Mouse (Mus musculus): ENCODE data around the gene Ndufa4.
"Not testable (repeated sequence)": the region's sequence is repeated elsewhere in the genome, so short reads cannot be mapped to it uniquely, and the experiment has no call there.

Gene Ndufa4

DNA sequence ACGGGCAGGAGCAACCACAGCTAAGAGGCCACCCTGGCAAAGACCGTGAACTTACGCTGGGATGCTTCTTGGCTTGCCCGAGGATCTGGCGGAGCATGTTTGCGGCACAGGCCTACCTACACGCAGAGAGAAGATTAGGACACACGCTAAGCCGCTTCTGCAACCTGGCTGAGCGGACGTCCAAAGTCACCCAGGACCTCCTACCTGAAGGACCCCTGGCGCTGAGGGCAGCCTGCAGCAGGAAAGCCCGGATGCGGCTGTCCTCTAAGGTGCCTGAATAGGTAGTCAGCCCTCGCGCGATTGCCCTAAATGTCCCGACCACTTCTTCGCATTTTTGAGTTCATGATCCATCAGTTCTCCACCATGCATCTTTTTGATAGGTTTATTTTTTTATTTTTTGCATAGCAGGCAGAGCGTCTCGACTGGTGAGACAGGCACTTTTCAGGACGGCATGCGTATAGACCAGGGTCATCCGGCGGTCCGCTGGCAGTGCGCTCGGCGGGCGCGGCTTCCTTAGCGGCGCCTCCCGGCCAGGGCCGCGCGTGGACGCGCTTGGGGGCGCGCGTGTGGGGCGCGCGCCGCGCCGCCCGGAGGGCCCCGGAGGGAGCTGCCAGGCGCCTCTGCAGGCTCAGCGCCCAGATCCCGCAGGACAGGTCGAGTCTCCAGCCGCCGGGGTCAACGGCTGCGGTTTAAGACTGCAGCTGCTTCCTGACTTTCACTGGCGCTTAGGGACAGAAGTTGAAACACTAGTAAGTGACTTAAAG is at the start of gene Ndufa4, which contains the start of gene Phf14:
Gene Ndufa4 (minus strand): TSS at position 229 of the 764 bp plus-strand sequence.
Gene Phf14 (plus strand): TSS at position 541 of the 764 bp plus-strand sequence.
- DNase-seq (ENCODE audit: low spot score): peak; percentile 83

DNA sequence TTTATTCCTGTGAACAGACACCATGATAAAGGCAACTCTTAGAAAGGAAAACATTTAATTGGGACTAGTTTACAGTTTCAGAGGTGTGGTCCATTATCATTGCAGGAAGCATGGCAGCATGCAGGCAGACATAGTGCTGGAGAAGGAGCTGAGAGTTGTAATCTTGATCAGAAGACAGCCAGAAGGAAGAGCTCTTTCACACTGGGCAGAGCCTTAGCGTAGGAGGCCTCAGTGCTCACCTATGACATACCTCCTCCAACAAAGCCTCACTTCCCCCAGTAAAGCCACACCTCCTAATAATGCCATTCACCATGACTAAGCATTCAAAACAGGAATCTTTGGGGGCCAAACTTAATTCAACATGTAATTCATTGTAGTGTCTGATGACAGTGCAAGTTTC is 40.8 kb upstream of the Ndufa4 start:
- DNase-seq (ENCODE audit: low spot score): peak; percentile 49

DNA sequence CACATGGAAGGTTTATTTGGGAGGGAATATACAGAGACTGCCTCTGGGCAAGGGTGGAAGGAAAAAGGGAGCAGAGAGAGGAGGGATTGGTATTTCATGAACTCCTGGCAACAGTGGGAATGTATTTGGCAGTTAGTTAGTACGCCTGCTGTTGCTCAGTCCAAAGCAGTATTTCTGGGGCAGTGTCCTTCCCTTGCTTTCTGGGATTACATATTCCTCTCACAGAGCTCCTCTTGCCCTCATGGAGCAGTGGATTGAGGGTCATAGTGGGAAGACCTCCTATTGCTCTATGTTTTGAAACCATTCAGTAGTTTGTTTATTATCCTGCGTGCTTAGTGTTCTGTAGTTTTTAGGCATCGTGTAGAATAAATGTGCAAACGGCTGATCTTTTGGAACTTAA is 34.8 kb upstream of the Ndufa4 start:
- DNase-seq (ENCODE audit: low spot score): no peak

DNA sequence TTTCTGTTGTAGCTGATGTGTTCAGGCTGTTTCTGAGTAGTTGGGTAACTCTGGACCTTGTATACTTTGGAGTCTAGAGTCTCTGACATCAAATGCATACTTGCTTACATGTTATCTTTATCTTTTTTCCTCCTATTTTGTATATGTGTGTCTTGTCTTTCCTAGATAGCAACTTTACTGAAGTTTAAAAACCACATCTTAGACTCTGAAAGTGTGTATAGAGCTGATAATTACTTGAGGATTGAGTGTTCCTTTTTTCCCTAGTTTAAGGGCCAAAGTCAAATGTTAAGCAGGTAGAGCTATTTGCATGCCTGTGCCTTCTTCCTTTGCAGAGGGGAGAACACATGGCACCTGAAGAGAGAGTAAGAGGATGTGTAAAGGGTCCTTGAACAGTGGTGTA is 33.6 kb upstream of the Ndufa4 start:
- DNase-seq (ENCODE audit: low spot score): peak; percentile 36

DNA sequence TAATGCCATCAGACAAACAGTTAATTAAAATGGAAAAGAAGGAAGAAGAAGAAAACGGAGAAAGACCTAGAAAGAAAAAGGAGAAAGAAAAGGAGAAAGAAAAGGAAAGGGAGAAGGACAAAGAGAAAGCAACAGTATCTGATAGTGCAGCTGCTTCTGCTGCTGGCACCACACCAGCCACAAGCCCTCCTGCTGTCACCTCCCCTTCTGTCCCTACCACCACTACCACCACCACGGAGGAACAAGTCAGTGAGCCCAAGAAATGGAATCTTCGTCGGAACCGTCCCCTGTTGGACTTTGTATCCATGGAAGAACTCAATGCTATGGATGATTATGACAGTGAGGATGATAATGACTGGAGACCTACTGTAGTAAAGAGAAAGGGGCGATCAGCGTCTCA is 26.1 kb upstream of the Ndufa4 start:
- DNase-seq (ENCODE audit: low spot score): no peak

DNA sequence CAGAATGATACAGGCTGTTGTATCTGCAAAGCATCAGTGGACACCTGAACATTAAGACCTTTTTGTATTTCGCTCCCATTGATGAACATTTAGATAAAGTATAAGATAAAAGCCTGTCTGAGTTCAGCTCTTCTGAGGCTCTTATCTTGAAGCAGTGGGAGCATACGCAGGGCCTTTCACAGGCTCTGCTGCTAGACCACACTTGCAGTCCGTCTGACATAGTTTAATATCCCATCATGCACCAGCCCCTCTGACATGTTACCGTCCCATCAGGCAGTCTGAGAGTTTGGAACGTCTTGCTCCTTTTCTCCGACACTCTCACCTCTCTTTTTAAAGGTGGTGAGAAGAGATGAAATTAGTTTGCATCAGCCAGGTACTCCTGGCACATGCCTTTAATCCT is 20.2 kb upstream of the Ndufa4 start:
- no peak for DNase-seq (ENCODE audit: low spot score)

DNA sequence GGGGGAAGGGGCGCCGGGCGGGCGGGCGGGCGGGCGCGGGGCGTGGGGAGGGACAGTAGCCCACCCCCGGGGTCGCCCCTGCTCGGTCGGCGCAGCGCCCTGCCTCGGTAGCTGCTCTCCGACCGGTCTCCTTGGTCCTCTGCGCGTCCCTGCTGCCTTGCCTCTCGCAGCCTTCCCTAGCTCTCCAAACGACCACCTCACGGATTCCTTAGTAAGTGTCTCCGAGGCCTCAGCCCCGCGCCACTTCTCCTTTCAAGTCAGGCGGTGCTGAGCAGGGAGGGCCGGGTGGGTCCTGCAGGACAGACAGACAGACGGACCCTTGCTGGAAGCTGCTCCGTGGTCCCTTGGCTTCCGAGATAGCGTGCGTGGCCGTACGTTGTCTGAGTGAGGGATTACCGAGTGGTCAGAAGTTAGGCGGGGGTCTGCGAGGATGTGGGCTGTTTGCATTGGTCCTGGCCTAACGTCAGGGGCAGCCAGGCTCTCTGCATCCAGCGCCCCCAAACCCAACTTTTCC is 18.8 kb upstream of the Ndufa4 start:
- DNase-seq (ENCODE audit: low spot score): no peak

DNA sequence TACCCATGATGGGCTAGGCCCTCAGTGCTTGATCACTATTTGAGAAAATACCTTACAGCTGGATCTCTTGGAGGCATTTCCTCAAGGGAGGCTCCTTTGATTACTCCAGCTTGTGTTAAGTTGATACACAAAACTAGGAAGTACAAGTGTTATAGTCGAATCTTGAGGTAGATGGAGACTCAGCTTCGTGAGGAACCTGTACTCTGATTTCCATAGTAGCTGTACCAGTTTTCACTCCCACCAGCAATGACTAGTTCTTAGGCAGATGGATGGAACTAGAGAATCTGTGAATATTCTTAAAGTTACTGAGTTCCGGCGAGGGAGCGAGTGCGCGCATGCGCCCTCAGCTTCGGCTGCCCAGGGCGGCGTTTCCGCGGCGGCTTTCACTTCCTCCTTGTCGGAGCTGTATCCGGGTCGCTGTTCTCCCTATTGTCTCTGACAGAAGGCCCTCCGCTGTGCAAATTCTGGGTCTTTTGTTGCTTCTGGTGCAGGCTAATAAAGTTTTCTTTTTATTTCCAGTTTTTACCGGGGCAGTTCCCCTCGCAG is 18.3 kb upstream of the Ndufa4 start:
- DNase-seq (ENCODE audit: low spot score): peak; percentile 80

DNA sequence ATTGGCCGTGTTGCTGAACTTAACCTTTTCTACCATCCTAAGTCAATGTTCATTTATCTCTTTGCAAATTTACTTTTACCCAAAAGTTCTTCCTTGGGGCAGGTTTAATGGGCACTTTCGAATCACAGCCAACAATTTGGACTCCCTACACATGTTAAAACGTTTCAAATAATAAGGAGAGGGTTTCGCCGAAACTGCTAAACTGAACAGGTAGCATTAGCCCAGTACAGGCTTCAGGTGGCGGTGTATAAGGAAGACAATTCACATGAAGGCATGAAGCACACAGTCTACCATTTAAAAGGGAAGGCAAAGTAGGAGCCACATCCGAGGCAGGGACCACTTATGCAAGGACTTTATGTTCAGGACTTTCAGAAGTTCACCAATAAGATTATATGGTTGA is 873 bp upstream of the Ndufa4 start:
- DNase-seq (ENCODE audit: low spot score): no peak

DNA sequence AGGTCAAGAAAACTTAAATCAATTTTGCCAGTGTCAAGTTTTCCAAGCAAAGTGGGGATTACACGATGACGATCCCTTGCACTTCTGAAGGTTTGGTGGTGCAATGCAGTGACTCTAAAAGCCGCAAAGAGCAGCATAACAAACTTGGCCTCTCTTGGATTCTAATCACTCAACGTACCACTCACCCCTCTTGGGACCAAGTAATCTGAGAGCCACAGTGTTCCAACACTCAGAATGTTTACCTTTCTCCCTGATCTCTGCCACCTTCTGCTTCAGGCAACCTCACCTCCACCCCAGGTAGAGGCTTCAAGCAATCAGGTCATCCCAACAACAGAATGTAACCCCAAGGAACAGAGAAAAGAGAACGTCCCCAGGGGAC is 418 bp downstream of the Ndufa4 start:
- peak; percentile 42 for DNase-seq (ENCODE audit: low spot score)

DNA sequence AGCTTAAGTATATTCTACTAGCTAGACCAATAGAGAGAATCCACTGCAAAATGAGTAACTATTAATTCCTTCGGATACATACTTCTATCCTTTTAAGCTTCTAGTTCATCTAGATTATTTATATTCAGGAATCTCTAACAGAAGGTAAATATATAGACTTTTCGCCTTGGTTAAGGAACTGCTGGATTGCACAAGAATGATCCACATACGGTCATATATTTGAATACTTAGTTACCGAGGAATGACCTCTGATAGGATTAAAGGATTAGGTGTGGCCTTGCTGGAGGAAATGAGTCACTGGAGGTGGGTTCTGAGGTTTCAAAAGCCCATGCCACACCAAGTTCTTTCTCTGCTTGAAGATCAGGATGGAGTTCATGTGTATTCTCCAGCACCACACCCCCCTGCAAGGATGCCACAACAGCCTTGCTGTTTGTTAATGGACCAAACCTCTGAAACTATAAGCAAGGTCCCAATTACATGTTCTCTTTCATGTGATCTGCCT is 6.4 kb downstream of the Ndufa4 start:
- DNase-seq (ENCODE audit: low spot score): no peak

DNA sequence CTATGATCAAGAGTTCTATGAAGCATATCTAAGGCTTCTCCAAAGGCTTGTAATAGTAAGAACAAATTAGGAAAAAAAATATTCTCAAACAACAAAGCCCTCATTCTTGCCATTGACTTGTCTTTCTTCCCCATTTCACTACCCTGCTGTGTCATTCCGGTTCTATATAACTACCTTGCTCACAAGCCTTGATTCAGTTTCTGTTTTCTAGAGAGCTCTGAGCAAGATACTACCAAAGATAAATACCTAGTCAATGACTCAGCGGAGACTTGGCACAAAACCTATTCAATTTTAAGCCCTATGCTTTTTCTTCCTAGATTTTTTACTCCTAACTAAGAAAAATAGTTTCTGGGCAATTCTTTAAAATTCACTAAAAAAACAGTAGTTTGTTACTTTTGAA is 31.9 kb downstream of the Ndufa4 start:
- DNase-seq (ENCODE audit: low spot score): not testable (repeated sequence)

All from c-Kit-positive CD71-positive TER-119-positive erythroid progenitor cells, embryonic 14.5 days (primary cell).